In the genomic region with DNA sequence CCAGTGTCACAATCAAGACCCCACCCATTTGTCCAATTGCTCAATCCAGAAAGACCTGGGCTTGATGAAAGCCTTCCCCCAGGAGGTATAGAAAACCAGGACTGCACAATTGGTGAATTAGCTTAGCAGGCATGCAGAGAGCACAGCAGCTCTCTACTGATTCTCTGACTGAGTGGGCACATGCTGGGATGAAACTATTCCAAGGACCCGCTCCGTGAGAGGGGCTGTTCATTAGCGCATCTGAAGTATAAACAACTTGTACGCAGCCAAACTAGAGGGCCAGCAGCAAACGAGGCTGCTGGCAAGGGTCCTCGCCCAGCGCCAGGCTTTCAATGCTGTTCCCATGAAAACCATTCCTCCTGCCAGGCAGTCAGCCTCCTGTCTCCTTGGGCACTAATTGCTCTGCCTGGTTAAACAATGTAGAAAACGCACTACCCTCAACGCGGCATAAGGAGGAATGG, we compare ENCODE assay signal across 11 mouse cellular contexts.
DNase-seq lines count a peak whose midpoint lies in the region; ATAC-seq lines count a peak whose summit lies in the region.
"Had no signal": no experiment of that assay in that cellular context is flagged by ENCODE, and none has a peak within 500 bp of the region (broad histone marks: within the 10 kb centered on the region; RNA-seq: fewer than 3 reads in every experiment).

No protein-coding gene starts in this region.

- peak; percentile 78 for ATAC-seq in frontal cortex, adult (ENCODE audit: low TSS enrichment)
- ATAC-seq in forebrain, embryonic 14.5 days = peak; percentile 97
- no peak for ATAC-seq in CD4-positive, CD25-positive, alpha-beta regulatory T cell, adult 4 months
- no peak for ATAC-seq in kidney, embryonic 16.5 days (ENCODE audit: low FRiP score, low TSS enrichment)

- no peaks in the 10 kb centered on the region for H3K27me3 ChIP-seq in forebrain, embryonic 14.5 days (replicated peaks; ENCODE audit: control insufficient read depth, insufficient read depth, low read length)
- H3K27me3 ChIP-seq in kidney, embryonic 16.5 days (ENCODE audit: insufficient read depth, low read length) = no peaks in the 10 kb centered on the region; the same call in 1 of the 2 replicates

- peak overlapping the region; percentile 33; the same call in 1 of the 2 replicates for H3K4me2 ChIP-seq in forebrain, embryonic 14.5 days (ENCODE audit: low read length)
- H3K4me2 ChIP-seq in kidney, embryonic 16.5 days (replicated peaks; ENCODE audit: low read depth, low read length) = no peak overlapping the region

- H3K9ac ChIP-seq in forebrain, embryonic 14.5 days (ENCODE audit: low read length) = no peak overlapping the region
- no peak overlapping the region for H3K9ac ChIP-seq in kidney, embryonic 16.5 days (replicated peaks; ENCODE audit: low read length)

- 1% methylated on average over 10 of the region's 10 CpGs for whole genome bisulfite sequencing in forebrain, embryonic 14.5 days
- WGBS in kidney, embryonic 16.5 days = 75% methylated on average over 10 of the region's 10 CpGs

- intact Hi-C loops in left cerebral cortex, postnatal 10 days (cut with DNase I) = loop anchor here (10.0 kb wide), 1 partner anchor 124 kb away; the partner anchor contains the start of gene Basp1

- H3K4me3 ChIP-seq in forebrain, embryonic 14.5 days (ENCODE audit: low read depth, low read length) = no peak overlapping the region
- no peak overlapping the region for H3K4me3 ChIP-seq in kidney, embryonic 16.5 days (ENCODE audit: low read length)

- peak overlapping the region; percentile 58 for H3K27ac ChIP-seq in forebrain, embryonic 14.5 days (ENCODE audit: low read depth, low read length)
- no peak overlapping the region for H3K27ac ChIP-seq in kidney, embryonic 16.5 days (ENCODE audit: low read length)

- H3K4me1 ChIP-seq in forebrain, embryonic 14.5 days (ENCODE audit: control insufficient read depth, insufficient read depth, low read length) = peaks cover 15% of the 10 kb centered on the region; the same call in 1 of the 2 replicates
- no peaks in the 10 kb centered on the region for H3K4me1 ChIP-seq in kidney, embryonic 16.5 days (ENCODE audit: insufficient read depth, low read length)

- no peak for DNase-seq in frontal cortex, postnatal 25 days (ENCODE audit: low spot score in 2 of 2)
- peak; percentile 96 for DNase-seq in forebrain, embryonic 14.5 days (ENCODE audit: low spot score)
- peak; percentile 54 to 70 for DNase-seq in left cerebral cortex, postnatal 10 days (ENCODE audit: extremely low spot score in 1 of 2, low spot score in 2 of 2)
- peak; percentile 80 to 86 for DNase-seq in right cerebral cortex, postnatal 10 days (ENCODE audit: low spot score in 2 of 2)
- DNase-seq in adrenal gland, postnatal 14 days = no peak
- DNase-seq: B cell, adult 2 months; gastrocnemius, postnatal 10 days; liver had no signal

- H3K36me3 ChIP-seq in forebrain, embryonic 14.5 days (ENCODE audit: control insufficient read depth, insufficient read depth, low read length) = no peaks in the 10 kb centered on the region
- H3K36me3 ChIP-seq in kidney, embryonic 16.5 days (ENCODE audit: insufficient read depth, low read length) = no peaks in the 10 kb centered on the region

- no peaks in the 10 kb centered on the region for H3K9me3 ChIP-seq in forebrain, embryonic 14.5 days (replicated peaks; ENCODE audit: control insufficient read depth, low read length)
- no peaks in the 10 kb centered on the region for H3K9me3 ChIP-seq in kidney, embryonic 16.5 days (ENCODE audit: low read length)

Comparison
In these comparisons a context has a peak if more than half of its experiments do, and no peak if none do; other contexts are left out.
1. ATAC-seq: peak in frontal cortex, adult (single experiment) and forebrain, embryonic 14.5 days (single experiment); none in CD4-positive, CD25-positive, alpha-beta regulatory T cell, adult 4 months (single experiment) and kidney, embryonic 16.5 days (single experiment).
2. DNase-seq: peak in forebrain, embryonic 14.5 days (single experiment), left cerebral cortex, postnatal 10 days (2 of 2) and right cerebral cortex, postnatal 10 days (2 of 2); none in frontal cortex, postnatal 25 days (0 of 2) and adrenal gland, postnatal 14 days (single experiment).